Mouse (Mus musculus) cerebellum, adult 2 months (tissue): Measurements from ENCODE around the gene Vps8.

Experiments
- CTCF ChIP-seq: fragments of 200-500 bp; IDR thresholded peaks from 2 replicates; pipeline ENCODE4 v1.5.1; 2011; ENCODE audit warnings: low read depth, mild to moderate bottlenecking, control low read depth, low read length, moderate library complexity, borderline replicate concordance; ENCODE audit not compliant: insufficient read depth
- POLR2A ChIP-seq: fragments of 200-500 bp; IDR thresholded peaks from 2 replicates; pipeline ENCODE4 v1.6.1; 2011; ENCODE audit warnings: low read length, control low read depth, borderline replicate concordance; ENCODE audit not compliant: insufficient read depth

DNA sequence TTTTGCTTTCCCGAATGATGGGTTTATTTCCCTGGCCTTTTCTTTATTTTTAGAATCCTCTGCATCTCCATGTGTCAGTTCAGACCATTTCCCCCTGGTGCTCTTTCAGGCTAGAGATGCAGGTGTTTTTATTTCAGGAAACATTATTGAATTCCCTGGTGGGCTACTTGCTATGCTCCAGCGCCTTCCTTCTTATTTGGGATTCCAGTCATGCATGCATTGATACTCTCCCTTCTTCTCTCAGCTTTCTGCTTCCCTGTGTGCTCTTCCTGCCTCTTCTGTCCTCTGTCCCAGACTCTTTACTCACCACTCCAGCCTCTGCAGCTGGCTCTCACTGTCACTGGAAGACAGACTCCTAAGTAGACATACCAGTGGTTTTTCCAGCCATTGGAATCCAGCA is 70.0 kb downstream of the Vps8 start:
- TF ChIP-seq POLR2A (no peak), CTCF (no peak)
